Mouse (Mus musculus): Measurements from ENCODE around the gene Ino80.

Ino80 gene

GRCm38 (mm10) chr2:119355651-119356050 lies 121.8 kb downstream of the Ino80 start:
- DNase-seq (ENCODE audit: low read depth in 1 of 2, low spot score in 2 of 2), result no peak

GRCm38 (mm10) chr2:119355089-119355488 lies 122.4 kb downstream of the Ino80 start:
- no peak for DNase-seq (ENCODE audit: low read depth in 1 of 2, low spot score in 2 of 2)

- DNase-seq (ENCODE audit: low read depth in 1 of 2, low spot score in 2 of 2), result no peak
Observed at GRCm38 (mm10) chr2:119353707-119354106, 123.8 kb downstream of the Ino80 start.

DNA sequence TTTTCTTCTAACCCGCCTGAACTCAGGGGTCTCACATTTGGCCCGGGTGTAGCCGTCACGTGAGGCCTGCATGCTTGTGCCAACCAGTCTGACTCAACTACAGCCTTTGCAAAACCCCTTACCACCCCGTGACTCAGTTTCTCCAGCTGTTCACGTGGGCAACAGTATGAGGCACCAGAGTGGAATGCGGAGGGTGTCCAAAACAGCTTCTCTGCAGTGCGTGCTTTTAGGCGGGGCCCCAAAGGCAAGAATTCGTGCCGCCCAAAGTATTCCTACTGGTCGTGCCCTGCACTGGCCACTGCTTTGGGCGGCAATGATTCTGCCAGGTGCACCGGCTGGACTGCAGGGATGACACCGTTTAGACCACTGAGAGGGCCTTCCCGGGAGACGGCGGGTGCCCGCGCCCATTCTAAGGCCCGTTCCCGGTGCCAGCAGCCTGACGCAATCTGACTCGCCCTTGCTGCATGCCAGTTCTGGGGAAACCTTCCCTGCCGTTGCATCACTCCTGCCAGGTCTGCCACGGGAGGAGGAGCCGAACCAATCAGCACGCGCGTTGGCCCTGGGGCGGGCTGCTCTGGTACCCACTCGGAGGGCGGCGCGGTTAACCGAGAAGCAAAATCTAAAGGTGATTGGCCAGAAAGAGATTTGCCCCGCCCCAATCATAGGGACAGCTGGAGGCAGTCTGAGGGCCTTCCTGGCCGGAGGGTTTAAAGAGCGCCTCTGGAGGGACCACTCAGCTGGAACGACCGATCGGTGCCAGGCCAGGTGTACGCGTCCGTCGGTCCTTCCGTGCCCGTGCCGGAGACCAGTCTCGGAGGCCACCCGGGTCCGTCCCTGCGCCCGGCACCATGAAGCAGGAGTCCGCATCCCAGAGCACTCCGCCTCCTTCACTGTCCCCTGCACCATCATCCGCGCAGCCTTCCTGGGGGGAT lies 126.7 kb downstream of the Ino80 start, which contains the start of gene Chac1:
Gene Chac1, plus strand, starts transcription at position 675 of the 932 bp plus-strand sequence.
- peak in 1 of 2 experiments; percentile 63 for DNase-seq (ENCODE audit: low read depth in 1 of 2, low spot score in 2 of 2)

GRCm38 (mm10) chr2:119344537-119345138 lies 132.8 kb downstream of the Ino80 start:
- no peak for DNase-seq (ENCODE audit: low read depth in 1 of 2, low spot score in 2 of 2)

DNA sequence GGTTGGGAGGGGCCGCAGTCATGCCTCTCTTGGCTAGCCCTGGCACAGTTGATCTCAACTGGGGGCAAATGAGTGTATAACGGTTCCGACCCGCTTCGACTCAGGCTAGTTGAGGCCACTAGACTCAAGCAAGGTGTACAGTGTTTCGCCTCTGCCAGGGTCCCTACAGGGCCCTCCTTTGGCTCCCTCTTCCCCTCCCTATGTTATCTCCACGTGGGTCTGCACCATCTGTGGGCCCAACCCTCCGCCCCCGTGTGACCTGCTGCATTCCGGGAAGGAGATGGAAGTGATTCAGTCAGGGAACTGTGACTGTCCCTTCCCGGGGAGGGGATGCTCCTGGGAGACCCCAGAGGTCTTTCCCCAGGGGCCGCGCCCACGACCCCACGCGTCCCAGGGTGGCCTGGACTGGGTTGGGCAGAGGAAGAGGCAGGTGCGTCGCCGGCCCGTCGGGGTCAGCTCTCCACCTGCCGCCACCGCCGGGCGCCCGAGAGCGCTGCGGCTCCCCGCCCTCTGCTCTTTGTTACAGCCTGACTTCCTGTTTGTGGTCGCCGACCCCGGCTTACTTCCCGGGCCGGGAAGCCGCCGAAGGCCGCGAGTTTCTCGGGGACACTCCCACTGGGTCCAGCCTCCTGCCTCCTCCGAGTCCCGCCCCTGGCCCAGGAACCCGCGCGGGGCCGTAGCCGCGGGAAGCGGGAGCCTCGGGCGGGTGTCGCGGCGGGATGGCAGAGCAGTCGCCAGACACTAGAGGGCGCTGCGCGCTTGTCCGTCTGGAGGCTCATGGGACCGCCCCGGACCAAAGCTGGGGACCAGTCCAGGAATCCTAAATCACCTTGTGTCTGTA lies 139.8 kb downstream of the Ino80 start:
- DNase-seq (ENCODE audit: low read depth in 1 of 2, low spot score in 2 of 2), result peak; percentile 46 to 74

DNA sequence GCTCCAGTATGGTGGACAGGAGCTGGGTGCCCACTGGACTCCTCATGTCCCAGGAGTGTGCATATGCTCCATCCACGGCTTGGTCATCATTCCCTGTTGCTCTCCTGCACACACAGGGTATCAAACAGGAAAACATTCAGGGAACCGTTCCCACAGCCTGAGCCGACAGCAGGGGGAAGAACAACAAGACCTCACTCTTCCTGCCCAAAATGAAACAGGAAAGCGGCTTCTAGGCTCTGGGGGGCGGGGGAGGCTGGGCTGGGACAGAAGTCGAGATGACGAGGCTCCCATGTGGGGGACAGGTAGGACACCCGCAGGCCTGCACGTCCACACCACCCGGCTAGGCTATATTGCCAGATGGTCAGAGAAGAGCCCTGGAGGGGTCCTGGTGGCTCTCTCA lies 141.0 kb downstream of the Ino80 start:
- DNase-seq (ENCODE audit: low read depth in 1 of 2, low spot score in 2 of 2), result no peak

DNA sequence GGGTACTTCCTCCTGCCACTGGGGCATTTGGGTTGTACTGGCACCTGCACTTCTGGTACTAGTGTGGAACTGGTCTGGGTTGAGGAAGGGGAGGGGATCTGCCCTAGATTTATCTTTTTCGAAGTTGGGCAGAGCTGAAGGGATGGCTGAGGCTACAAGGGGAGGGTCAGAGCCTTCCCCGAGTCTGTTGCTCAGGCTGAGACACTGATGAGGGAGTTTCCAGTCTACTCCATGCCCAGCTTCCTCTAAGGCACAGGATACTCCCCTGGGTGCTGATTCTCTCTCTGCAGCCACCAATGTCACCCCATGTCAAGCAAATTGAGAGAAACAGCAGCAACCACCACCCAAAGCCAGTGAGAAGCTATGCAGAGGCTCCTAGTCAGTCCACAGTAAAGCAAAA lies 141.5 kb downstream of the Ino80 start:
- DNase-seq (ENCODE audit: low read depth in 1 of 2, low spot score in 2 of 2), result no peak

GRCm38 (mm10) chr2:119335535-119335934 lies 142.0 kb downstream of the Ino80 start:
- DNase-seq (ENCODE audit: low read depth in 1 of 2, low spot score in 2 of 2), result no peak

GRCm38 (mm10) chr2:119334964-119335525 lies 142.4 kb downstream of the Ino80 start:
- no peak for DNase-seq (ENCODE audit: low read depth in 1 of 2, low spot score in 2 of 2)

GRCm38 (mm10) chr2:119334135-119334534 lies 143.4 kb downstream of the Ino80 start:
- no peak for DNase-seq (ENCODE audit: low read depth in 1 of 2, low spot score in 2 of 2)

DNA sequence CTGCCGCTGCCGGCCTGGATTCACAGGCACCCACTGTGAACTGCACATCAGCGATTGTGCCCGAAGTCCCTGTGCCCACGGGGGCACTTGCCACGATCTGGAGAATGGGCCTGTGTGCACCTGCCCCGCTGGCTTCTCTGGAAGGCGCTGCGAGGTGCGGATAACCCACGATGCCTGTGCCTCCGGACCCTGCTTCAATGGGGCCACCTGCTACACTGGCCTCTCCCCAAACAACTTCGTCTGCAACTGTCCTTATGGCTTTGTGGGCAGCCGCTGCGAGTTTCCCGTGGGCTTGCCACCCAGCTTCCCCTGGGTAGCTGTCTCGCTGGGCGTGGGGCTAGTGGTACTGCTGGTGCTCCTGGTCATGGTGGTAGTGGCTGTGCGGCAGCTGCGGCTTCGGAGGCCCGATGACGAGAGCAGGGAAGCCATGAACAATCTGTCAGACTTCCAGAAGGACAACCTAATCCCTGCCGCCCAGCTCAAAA lies 145.3 kb downstream of the Ino80 start:
- no peak for DNase-seq (ENCODE audit: low read depth in 1 of 2, low spot score in 2 of 2)

- no peak for DNase-seq (ENCODE audit: low read depth in 1 of 2, low spot score in 2 of 2)
Observed at GRCm38 (mm10) chr2:119330795-119331194, 146.7 kb downstream of the Ino80 start.

- no peak for DNase-seq (ENCODE audit: low read depth in 1 of 2, low spot score in 2 of 2)
Observed at GRCm38 (mm10) chr2:119329123-119329817, 148.2 kb downstream of the Ino80 start.

DNA sequence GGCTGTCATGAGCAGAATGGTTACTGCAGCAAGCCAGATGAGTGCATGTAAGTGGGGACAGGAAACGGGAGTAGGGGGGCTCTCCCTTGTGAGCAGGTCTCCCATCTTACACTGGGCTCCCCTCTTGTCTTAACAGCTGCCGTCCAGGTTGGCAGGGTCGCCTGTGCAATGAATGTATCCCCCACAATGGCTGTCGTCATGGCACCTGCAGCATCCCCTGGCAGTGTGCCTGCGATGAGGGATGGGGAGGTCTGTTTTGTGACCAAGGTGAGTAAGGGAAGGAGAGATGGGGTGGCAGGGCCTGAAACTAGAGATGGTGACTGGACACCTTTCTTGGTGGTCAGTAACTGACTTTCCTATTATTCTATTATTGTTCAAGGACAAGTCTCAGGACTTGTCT lies 148.9 kb downstream of the Ino80 start:
- no peak for DNase-seq (ENCODE audit: low read depth in 1 of 2, low spot score in 2 of 2)

- DNase-seq (ENCODE audit: low read depth in 1 of 2, low spot score in 2 of 2), result no peak
Observed at GRCm38 (mm10) chr2:119327942-119328526, 149.5 kb downstream of the Ino80 start.

DNA sequence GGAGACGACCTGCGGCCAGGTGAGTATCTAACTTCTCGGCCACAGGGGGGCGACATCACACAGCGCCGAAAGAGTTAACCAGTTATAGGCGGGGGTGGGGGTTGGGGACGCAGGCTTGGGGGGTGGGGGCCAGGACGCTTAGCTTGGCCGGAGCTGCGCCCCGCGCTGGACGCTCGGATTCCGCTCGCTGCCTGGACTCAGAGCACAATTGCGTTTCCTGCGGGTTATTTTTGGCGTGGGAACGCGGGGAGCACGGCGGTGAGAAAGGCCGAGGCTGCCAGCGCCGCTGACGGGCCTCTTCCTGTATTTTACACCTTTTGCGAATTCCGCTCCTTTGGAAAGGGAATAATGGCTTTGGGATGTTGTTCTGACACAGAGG lies 150.4 kb downstream of the Ino80 start:
- DNase-seq (ENCODE audit: low read depth in 1 of 2, low spot score in 2 of 2), result no peak

- DNase-seq (ENCODE audit: low read depth in 1 of 2, low spot score in 2 of 2), result no peak
Observed at GRCm38 (mm10) chr2:119326161-119327101, 151.1 kb downstream of the Ino80 start.

GRCm38 (mm10) chr2:119325568-119326143 lies 151.8 kb downstream of the Ino80 start, which contains the start of gene Dll4:
Gene Dll4, plus strand, starts transcription at chr2:119325784.
- DNase-seq (ENCODE audit: low read depth in 1 of 2, low spot score in 2 of 2), result no peak

All from monocyte, adult 2 months (primary cell).